Mouse (Mus musculus): ENCODE data around the gene Rab37. TPM values are rescaled to one million over a fixed set of nuclear protein-coding genes. Genes with fewer than 3 reads are reported as not detected.
A peak's percentile ranks its signal among the peaks of the same experiment; 100 is the strongest.

Rab37 gene
- polyA plus RNA-seq, 1 experiment from 2014 or later, result 0.93 TPM

DNA sequence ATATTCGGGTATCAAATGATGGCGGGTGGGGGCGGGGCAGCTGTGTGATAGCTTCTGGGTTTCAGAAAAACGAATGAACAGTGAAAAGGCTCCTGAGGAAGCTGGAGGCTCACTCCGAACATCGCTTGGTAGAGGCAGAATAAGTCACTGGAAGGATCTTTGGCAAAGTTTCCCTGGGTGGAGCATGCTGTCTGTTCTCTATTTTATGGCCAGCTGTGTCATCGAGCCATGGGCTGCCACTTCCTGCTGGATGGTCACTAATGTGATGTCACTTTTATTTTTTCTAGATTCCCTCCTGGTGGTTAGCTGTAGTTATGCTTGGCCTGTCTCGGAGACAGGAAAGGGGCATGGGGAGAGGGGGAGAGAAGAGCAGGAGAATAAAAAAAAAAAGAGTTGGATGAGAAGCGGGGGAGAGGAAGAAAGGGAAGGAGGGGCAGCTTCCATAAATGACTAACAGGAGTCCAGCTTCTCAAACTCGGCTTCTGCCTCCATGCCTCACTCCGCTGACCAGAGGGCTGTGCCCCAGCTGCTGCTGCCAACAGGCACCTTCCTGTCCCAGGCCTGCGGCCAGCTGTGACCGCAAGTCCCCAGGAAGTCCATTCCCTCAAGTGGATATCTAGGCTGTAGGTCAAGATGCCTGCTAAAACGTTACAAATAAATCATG is 19.5 kb upstream of the Rab37 start:
- no peaks in the 10 kb centered on the region for H3K9me3 ChIP-seq (replicated peaks)
- H3K36me3 ChIP-seq, result no peaks in the 10 kb centered on the region
- ATAC-seq (ENCODE audit: low FRiP score), result no peak
- H3K27ac ChIP-seq (replicated peaks), result peak overlapping the region; percentile 37
- 16% methylated on average over 14 of the region's 14 CpGs for WGBS
- H3K27me3 ChIP-seq (replicated peaks), result peaks cover 30% of the 10 kb centered on the region
- H3K9ac ChIP-seq (replicated peaks), result no peak overlapping the region
- H3K4me2 ChIP-seq, result peak overlapping the region; percentile 43
- peaks cover 16% of the 10 kb centered on the region for H3K4me1 ChIP-seq
- H3K4me3 ChIP-seq (replicated peaks), result no peak overlapping the region

DNA sequence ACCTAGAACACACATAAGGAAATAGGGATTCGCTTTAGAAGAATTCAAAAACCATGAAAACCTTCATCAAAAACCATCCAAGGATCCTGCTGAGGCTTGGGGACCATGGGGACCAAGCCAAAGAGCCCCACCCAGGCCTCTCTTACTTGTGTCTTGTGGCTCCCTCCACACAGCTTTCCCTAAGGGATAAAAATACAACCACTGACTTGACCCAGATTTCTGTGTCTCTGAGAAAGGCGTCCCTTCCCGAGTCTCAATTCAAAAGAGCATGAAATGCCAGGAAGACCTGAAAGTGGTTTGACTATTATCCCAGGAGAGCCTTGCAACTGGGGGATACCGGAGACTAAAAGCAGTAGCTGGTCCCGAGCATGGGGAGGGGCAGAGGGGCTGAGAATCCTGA is 18.2 kb upstream of the Rab37 start:
- peaks cover 35% of the 10 kb centered on the region for H3K27me3 ChIP-seq (replicated peaks)
- no peaks in the 10 kb centered on the region for H3K36me3 ChIP-seq
- 54% methylated on average over 5 of the region's 5 CpGs for WGBS
- H3K9ac ChIP-seq (replicated peaks), result no peak overlapping the region
- no peaks in the 10 kb centered on the region for H3K9me3 ChIP-seq (replicated peaks)
- no peak overlapping the region for H3K4me2 ChIP-seq
- H3K4me1 ChIP-seq, result peaks cover 16% of the 10 kb centered on the region
- H3K4me3 ChIP-seq (replicated peaks), result no peak overlapping the region
- no peak for ATAC-seq (ENCODE audit: low FRiP score)
- no peak overlapping the region for H3K27ac ChIP-seq (replicated peaks)

DNA sequence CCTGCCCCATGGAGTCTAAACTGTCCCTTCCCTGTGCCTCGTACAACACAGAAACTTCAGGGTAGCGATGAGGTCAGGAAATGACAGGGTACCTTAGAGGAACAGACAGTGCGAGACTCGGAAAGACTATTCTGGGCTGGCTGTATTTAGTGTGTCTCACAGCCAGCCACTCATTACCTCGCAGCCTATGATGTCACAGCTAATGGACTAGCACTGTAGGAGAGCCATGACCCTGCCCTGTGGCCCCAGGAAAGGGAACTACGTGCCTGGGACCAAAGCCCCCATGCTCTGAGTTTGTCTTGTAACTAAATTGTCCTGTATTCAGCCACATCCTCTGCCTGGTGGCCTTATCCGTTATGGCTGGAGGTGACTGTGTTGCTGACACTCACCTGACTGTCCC is 15.8 kb upstream of the Rab37 start:
- H3K36me3 ChIP-seq, result no peaks in the 10 kb centered on the region
- H3K4me3 ChIP-seq (replicated peaks), result no peak overlapping the region
- H3K9ac ChIP-seq (replicated peaks), result no peak overlapping the region
- 77% methylated on average over 7 of the region's 7 CpGs for whole genome bisulfite sequencing
- H3K4me1 ChIP-seq, result peaks cover 16% of the 10 kb centered on the region
- H3K27me3 ChIP-seq (replicated peaks), result peaks cover 23% of the 10 kb centered on the region; the same call in 1 of the 2 replicates
- H3K9me3 ChIP-seq (replicated peaks), result no peaks in the 10 kb centered on the region
- ATAC-seq (ENCODE audit: low FRiP score), result no peak
- no peak overlapping the region for H3K27ac ChIP-seq (replicated peaks)
- H3K4me2 ChIP-seq, result no peak overlapping the region

DNA sequence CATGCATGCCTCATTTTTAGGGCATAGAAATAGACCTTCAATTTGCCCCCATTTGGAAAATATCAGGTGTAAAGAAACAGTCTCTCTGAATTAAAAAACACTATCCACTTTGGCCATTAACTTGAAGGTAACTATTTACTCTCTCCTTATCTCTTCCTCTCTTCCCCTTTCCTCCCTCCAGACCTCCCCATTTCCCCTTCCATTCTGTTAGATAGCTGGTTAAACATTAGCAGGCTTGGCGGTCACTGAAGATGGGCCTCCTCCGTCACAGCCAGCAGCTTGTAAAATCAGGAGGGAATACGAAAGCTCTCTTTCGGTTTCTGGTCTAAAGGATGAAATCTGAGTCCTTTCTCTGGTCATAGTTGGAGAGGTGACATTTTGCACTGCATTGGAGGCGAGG is 15.4 kb upstream of the Rab37 start:
- Histone ChIP-seq H3K9ac (replicated peaks) (no peak overlapping the region), H3K4me2 (no peak overlapping the region), H3K27ac (replicated peaks) (no peak overlapping the region), H3K36me3 (no peaks in the 10 kb centered on the region), H3K9me3 (replicated peaks) (no peaks in the 10 kb centered on the region), H3K4me1 (peaks cover 14% of the 10 kb centered on the region), H3K27me3 (replicated peaks) (peaks cover 18% of the 10 kb centered on the region; the same call in 1 of the 2 replicates), H3K4me3 (replicated peaks) (no peak overlapping the region)
- ATAC-seq (ENCODE audit: low FRiP score), result no peak
- 33% methylated on average over 5 of the region's 5 CpGs for WGBS

DNA sequence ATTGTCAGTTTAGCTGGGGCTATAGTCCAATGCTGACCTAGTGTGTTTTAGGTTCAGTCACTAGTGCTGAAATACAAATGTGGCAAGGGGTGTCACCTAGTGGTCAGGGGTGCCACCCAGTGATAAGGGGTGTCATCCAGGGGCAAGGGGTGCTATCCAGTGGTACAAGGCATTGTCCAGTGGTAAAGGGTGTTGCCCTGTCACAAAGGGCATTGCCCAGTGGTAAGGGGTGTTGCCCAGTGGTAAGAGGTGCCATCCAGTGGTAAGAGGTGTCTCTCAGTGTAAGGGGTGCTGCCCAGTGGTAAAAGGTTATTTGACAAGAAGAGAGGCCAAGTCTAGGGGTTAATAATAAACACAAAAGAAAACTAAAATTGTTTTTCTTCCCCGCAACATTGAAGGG is 13.8 kb upstream of the Rab37 start:
- no peak overlapping the region for H3K9ac ChIP-seq (replicated peaks)
- no peak overlapping the region for H3K4me3 ChIP-seq (replicated peaks)
- ATAC-seq (ENCODE audit: low FRiP score), result no peak
- WGBS, result 95% methylated on average over 1 of the region's 1 CpGs
- no peaks in the 10 kb centered on the region for H3K9me3 ChIP-seq (replicated peaks)
- H3K4me2 ChIP-seq, result no peak overlapping the region
- no peak overlapping the region for H3K27ac ChIP-seq (replicated peaks)
- peaks cover 16% of the 10 kb centered on the region; the same call in 1 of the 2 replicates for H3K27me3 ChIP-seq (replicated peaks)
- H3K4me1 ChIP-seq, result peaks cover 3% of the 10 kb centered on the region; the same call in 1 of the 2 replicates
- H3K36me3 ChIP-seq, result no peaks in the 10 kb centered on the region

DNA sequence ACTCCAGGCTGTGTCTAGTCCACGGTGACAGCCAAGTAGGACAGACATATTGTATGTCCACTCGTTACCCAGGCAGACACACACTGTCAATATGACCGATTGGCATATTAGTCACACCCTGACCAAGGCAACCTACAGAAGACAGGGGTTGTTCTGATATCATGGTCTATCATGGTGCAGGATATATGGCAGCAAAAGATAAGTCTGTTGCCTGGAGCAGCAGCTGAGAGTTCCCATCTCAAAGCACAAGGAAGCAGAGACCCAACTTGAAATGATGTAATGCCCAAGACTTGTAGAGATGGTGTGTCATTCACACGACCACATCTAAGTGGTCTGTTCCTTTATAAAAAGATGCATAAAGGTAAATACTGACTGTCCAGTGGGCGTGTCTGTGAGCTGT is 12.6 kb upstream of the Rab37 start:
- H3K27ac ChIP-seq (replicated peaks), result no peak overlapping the region
- no peaks in the 10 kb centered on the region for H3K36me3 ChIP-seq
- no peaks in the 10 kb centered on the region for H3K9me3 ChIP-seq (replicated peaks)
- H3K9ac ChIP-seq (replicated peaks), result no peak overlapping the region
- ATAC-seq (ENCODE audit: low FRiP score), result no peak
- H3K27me3 ChIP-seq (replicated peaks), result peaks cover 17% of the 10 kb centered on the region
- H3K4me1 ChIP-seq, result peaks cover 6% of the 10 kb centered on the region
- H3K4me2 ChIP-seq, result no peak overlapping the region
- WGBS, result 88% methylated on average over 5 of the region's 5 CpGs
- no peak overlapping the region for H3K4me3 ChIP-seq (replicated peaks)

DNA sequence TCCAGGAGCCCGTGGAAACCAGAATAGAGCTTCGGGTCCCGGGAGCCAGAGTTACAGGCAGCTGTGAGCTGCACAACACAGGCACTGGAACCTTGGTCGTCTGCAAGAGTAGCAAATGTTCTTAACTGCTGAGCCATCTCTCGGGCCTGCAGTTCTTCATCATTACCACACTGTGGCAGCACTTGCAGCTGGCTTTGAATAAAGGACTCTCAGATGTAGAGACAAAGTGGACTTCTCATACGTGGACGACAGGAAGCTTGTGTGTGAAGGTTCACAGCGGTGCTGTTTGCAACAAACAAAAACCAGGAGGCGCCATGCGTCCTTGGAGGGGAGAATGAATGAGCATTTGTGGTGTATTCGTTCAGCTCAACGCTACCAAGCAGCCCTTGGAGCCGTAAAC is 10.3 kb upstream of the Rab37 start:
- ATAC-seq (ENCODE audit: low FRiP score), result no peak
- Histone ChIP-seq H3K9ac (replicated peaks) (no peak overlapping the region), H3K4me1 (peaks cover 17% of the 10 kb centered on the region), H3K36me3 (no peaks in the 10 kb centered on the region), H3K9me3 (replicated peaks) (no peaks in the 10 kb centered on the region), H3K27ac (replicated peaks) (no peak overlapping the region), H3K27me3 (replicated peaks) (peaks cover 27% of the 10 kb centered on the region), H3K4me2 (no peak overlapping the region), H3K4me3 (replicated peaks) (no peak overlapping the region)
- WGBS, result 39% methylated on average over 13 of the region's 13 CpGs

DNA sequence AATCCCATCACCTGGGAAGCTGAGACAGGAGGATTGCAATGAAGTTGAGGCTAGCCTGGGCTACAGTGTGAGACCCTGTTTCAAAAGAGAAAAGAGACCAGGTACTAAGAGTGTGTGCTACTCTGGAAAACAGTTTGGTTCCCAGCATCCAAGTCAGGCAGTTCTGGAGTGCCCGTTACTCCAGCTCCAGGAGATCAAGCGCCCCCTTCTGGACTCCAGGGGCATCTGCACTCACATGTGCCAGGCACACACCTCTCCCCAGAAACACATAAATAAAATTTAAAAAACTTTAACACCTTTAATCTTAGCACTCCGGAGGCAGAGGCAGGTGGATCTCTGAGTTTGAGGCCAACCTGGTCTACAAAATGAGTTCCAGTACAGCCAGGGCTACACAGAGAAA is 9.9 kb upstream of the Rab37 start:
- Histone ChIP-seq H3K27ac (replicated peaks) (no peak overlapping the region), H3K4me2 (no peak overlapping the region), H3K9me3 (replicated peaks) (no peaks in the 10 kb centered on the region), H3K4me3 (replicated peaks) (no peak overlapping the region), H3K4me1 (peaks cover 17% of the 10 kb centered on the region), H3K9ac (replicated peaks) (no peak overlapping the region), H3K36me3 (no peaks in the 10 kb centered on the region), H3K27me3 (replicated peaks) (peaks cover 27% of the 10 kb centered on the region)
- WGBS, result 73% methylated on average over 3 of the region's 3 CpGs
- ATAC-seq (ENCODE audit: low FRiP score), result no peak

DNA sequence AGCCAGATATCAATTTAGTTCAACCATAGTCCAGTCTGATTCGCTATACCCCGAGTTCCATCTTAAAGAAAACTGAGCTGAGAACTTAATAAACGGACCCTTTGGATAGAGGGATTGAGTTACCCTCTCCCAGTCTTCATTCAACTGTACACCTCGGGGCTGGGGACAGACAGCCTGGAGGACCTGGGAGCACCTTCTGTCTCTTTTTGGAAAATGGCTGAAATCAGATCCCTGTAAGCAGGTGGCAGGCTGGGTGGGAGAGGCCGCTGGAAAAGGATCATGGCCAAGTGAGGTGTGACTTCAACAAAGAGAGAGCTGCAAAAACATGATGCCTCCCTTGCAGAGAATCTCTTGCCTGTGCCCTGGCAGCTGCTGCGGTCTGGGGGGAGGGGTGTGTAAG is 9.0 kb upstream of the Rab37 start:
- ATAC-seq (ENCODE audit: low FRiP score), result no peak
- WGBS, result 79% methylated on average over 6 of the region's 6 CpGs
- Histone ChIP-seq H3K27ac (replicated peaks) (no peak overlapping the region), H3K4me1 (peaks cover 17% of the 10 kb centered on the region), H3K4me2 (no peak overlapping the region), H3K9me3 (replicated peaks) (no peaks in the 10 kb centered on the region), H3K36me3 (no peaks in the 10 kb centered on the region), H3K4me3 (replicated peaks) (no peak overlapping the region), H3K27me3 (replicated peaks) (peaks cover 26% of the 10 kb centered on the region), H3K9ac (replicated peaks) (no peak overlapping the region)

DNA sequence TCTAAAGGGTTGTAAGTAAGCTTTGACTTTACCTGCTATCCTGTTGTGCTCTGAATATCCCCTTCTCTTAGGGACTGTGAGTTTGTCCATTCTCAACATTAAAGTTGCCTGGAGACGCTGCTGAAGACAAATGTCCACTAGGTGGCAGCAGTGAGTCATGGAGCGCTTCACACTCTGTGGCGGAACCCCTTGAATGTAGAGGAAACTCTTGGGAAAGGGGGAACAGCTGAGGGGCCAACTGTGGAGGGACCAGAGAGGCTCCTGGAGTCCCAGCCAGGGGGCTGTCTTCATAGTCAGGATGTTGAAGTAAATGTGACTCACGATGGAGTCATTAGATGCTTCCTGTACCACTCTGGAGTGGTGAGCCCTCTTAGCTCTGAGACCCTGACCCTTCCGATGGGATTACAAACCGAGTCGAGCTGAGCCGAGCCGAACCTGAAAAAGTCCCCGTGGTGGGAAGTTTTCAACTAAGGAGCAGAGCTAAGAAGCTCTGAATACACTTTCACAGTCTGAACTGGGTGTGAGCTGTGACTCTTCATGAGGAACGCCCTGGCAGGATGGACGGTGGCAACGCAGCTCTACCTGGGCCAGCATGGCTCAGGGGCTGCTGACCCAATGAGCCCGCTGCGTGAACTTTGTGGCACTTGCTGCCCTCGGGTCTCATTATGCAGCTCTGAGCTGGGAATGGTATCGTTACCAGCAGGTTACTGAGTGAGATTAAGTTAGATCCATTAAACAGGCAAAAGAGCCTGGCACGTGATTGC is 7.7 kb upstream of the Rab37 start:
- Histone ChIP-seq H3K9ac (replicated peaks) (no peak overlapping the region), H3K4me3 (replicated peaks) (no peak overlapping the region), H3K27ac (replicated peaks) (no peak overlapping the region), H3K36me3 (no peaks in the 10 kb centered on the region), H3K9me3 (replicated peaks) (no peaks in the 10 kb centered on the region), H3K4me1 (peaks cover 17% of the 10 kb centered on the region), H3K27me3 (replicated peaks) (peaks cover 22% of the 10 kb centered on the region), H3K4me2 (no peak overlapping the region)
- WGBS, result 38% methylated on average over 18 of the region's 18 CpGs
- peak; percentile 31; the same call in 1 of the 2 replicates for ATAC-seq (ENCODE audit: low FRiP score)

DNA sequence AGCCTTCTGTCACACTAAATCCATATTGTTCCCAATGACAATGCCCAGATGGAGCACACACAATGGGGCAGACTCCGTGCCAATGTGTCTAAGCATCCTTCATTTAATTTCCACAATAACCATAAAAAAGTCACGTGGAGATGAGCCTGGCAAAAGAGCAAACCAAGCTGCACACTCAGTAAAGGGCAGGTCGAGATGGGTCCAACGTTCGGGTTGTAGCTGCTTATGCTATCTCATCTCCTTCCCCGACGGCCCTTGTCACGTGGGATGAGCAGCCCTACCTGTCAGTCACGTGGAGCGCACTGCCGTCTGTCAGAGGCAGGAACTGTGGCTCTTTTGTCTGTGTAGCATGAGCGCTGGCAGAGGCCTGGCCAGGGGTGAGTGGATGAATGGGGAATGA is 6.6 kb upstream of the Rab37 start:
- peaks cover 17% of the 10 kb centered on the region for H3K4me1 ChIP-seq
- no peak overlapping the region for H3K4me3 ChIP-seq (replicated peaks)
- no peaks in the 10 kb centered on the region for H3K9me3 ChIP-seq (replicated peaks)
- H3K4me2 ChIP-seq, result no peak overlapping the region
- WGBS, result 28% methylated on average over 12 of the region's 12 CpGs
- H3K36me3 ChIP-seq, result no peaks in the 10 kb centered on the region
- no peak overlapping the region for H3K27ac ChIP-seq (replicated peaks)
- ATAC-seq (ENCODE audit: low FRiP score), result no peak
- peaks cover 22% of the 10 kb centered on the region for H3K27me3 ChIP-seq (replicated peaks)
- no peak overlapping the region for H3K9ac ChIP-seq (replicated peaks)

DNA sequence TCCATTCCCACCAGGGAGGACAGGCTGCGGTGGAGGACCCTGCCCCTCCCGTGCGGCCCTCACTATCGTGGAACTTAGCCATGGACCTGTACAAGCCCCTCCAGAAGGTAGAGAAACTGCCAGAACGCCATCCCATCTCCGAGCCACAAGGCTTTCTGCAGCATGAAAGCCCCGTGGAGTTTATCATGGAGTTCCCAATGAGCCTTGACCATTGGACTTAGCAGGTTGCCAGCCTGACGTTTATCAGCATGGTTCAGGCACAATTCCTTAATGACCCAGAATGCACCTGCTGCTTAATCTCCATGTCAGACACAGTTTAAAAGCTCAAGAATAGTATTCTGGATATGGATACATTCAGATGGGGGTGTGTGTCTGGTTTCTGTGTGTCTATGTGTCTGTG is 6.2 kb upstream of the Rab37 start:
- no peaks in the 10 kb centered on the region for H3K9me3 ChIP-seq (replicated peaks)
- H3K27ac ChIP-seq (replicated peaks), result no peak overlapping the region
- H3K9ac ChIP-seq (replicated peaks), result no peak overlapping the region
- no peak for ATAC-seq (ENCODE audit: low FRiP score)
- no peaks in the 10 kb centered on the region for H3K36me3 ChIP-seq
- H3K4me3 ChIP-seq (replicated peaks), result no peak overlapping the region
- 47% methylated on average over 8 of the region's 8 CpGs for WGBS
- H3K4me1 ChIP-seq, result peaks cover 17% of the 10 kb centered on the region
- peaks cover 22% of the 10 kb centered on the region for H3K27me3 ChIP-seq (replicated peaks)
- H3K4me2 ChIP-seq, result no peak overlapping the region
